Mouse (Mus musculus) G1E-ER4 (cell line): Measurements from ENCODE around the gene Celf3. TPM values are rescaled to one million over a fixed set of nuclear protein-coding genes. Genes with fewer than 3 reads are reported as not detected.

ENCODE experiments used
- GATA1 ChIP-seq: IDR thresholded peaks from one replicate; pipeline ENCODE4 v1.8.0; 2012; ENCODE audit warnings: low read length, inconsistent platforms
- polyA plus RNA-seq: library from polyadenylated mRNA; stranded (reverse); fragments of >175 nt; gene quantifications from 2 replicates; pipeline ENCODE4 v1.2.3, GENCODE M21; 2012

The Celf3 gene
- polyA plus RNA-seq, 1 experiment, result not detected

DNA sequence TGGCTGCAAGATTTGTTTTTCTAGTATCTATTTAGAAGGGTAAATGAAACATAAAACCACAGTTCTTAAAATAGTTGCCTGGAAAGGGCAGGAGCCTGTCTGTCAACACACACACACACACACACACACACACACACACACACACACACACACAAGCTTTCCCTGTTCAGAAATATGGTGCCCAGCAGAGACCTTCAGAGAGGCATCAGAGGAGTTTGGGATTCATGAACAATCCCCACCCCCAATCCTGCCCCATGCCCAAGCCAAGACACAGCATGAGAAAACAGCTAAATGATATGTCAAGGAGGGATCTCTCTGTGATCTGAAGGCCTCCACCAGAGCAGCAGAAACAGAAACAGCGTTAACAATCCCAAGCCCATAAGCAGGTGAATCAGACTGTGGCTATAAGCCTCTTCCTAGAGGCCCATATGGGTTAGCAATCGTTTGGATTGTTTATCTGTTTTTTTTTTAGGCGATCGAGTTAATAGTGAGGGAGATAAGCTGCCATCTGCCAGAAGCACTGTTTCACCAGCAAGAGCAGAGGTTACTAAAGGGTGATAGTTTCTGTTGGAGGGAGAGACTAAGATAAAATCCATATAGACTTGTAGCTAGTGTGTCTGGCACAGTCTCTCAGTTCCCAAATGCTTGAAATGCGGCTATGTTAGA, 4.4 kb upstream of the Celf3 start:
- TF ChIP-seq GATA1, result no peak

- TF ChIP-seq GATA1, result no peak
Measured at GRCm38 (mm10) chr3:94476301-94477035, 1.6 kb upstream of the Celf3 start.

DNA sequence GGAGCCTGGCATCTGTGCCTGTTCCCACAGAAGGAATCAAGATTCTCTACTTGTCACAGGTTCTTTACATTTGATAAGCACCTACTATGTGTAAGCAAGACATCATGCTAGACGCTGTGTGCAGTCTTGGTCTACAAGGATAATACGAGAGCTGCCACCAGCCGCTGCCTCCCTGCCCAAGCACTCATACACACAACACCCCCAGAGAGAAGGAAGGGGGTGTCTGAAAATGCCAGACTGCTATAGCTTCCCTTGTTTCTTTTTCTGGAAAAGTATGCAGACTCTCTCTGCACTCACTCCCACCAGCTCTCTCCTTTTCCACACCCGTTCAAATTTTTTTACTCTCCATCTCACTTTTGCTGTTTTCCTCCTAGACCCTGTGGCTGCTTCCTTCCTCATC, 651 bp upstream of the Celf3 start:
- no peak for TF ChIP-seq GATA1

DNA sequence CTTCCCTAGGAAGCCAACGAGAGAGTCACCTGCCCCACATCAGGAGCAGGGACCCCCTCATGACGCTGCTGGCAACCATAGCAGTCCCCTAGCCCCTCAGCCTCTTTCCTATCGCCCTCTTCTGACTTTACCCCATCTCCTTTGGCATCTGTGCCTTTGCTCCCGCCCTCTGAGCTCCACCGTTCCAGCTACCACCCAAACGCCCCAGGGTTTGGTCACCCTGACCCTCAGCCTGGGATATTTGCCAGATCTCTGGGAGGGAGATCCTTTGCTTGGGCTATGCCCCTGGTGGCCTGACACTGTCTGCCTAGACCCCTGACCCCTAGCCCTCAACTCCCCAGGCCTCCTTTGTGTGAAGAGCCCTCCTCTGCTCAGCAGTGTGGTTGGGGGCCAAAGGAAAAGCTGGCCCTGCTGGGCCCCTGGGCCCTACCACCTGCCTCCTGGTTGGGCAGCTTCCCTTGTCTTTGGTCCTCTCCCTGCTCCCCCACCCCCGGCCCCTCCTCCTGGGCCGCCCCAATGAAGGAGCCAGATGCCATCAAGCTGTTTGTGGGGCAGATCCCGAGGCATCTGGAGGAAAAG, 585 bp downstream of the Celf3 start:
- no peak for TF ChIP-seq GATA1

GRCm38 (mm10) chr3:94479564-94479963, 1.5 kb downstream of the Celf3 start:
- no peak for TF ChIP-seq GATA1

GRCm38 (mm10) chr3:94480291-94480884, 2.3 kb downstream of the Celf3 start, which contains the start of gene Riiad1:
TSS of gene Riiad1 (minus strand) at chr3:94480341.
- no peak for TF ChIP-seq GATA1

DNA sequence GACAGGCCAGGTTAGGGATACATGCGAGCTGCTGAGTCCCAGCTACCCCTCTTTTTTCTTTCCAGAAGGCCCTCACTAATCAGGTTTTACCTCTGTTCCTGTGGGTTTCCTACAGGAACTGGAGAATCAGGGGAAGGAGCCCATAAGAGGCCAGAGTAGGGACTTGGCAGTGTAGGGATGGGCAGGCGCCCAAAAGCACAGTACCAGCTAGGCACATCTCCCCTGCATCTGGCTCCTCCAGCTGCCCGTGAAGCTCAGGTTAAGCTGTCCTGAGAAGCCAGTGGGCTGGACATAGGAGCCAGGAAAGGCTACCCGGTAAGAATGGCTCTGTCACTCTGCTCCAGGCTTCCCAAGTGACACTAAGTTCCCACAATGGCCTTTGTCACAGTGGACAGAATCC, 3.3 kb downstream of the Celf3 start:
- no peak for TF ChIP-seq GATA1

GRCm38 (mm10) chr3:94482764-94483385, 4.8 kb downstream of the Celf3 start:
- no peak for TF ChIP-seq GATA1

- no peak for TF ChIP-seq GATA1
Measured at GRCm38 (mm10) chr3:94483790-94484439, 5.8 kb downstream of the Celf3 start.

DNA sequence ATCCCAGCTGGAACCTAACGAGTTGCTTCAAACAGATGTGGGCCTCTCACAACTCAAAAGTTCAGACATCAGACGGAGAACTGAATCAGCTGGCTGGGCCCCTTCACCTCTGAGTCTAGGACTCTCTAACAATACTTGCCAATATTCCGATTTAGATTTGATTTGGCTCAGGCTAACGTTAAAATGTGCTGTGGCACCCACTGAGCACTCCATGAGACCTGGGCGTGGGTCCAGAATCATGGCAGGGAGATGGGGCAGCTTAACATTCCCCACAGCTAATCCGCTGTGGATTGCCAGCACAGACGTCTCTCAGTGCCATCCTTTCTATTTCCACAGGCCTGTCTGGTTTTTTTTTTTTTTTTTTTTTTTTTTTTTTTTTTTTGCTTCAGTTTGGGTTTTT, 7.8 kb downstream of the Celf3 start:
- TF ChIP-seq GATA1, result no peak

DNA sequence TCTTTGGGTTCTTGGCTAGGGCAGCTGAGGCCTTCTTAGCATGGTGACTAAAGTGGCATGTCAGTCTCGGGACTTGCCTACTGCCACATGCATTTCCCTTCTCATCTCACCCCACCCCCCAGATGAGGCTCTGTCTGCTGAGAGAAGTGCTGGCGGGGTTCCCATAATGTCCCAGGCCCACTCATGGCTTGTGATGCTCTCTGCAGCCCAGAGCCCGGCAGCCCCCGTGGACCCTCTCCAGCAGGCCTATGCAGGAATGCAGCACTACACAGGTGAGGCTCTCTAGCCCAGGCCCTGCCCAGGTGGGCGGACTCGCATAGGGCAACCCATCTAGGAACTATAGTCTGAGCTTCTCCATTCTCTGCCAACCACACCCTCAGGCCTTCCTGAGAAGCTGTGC, 9.5 kb downstream of the Celf3 start:
- no peak for TF ChIP-seq GATA1

- TF ChIP-seq GATA1, result no peak
Measured at GRCm38 (mm10) chr3:94497162-94497561, 19.1 kb downstream of the Celf3 start.

DNA sequence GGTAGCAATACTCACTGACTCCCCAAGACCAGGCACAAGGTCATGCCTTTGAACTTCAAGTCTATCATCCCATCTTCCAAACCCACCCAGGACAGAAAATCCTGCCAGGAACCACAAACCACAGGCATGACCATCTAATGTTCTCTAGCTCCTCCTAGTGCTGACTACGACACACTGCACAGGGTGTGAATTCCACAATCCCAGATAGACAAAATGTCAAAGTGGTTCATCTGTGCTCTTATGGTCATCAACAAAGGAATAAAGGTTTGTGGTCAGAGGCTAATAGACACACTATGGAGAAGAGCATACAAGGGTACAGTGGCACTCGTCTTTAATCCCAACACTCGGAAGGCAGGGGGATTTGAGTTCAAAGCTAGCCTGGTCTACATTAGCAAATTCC, 24.1 kb downstream of the Celf3 start:
- no peak for TF ChIP-seq GATA1

GRCm38 (mm10) chr3:94506664-94507063, 28.6 kb downstream of the Celf3 start:
- TF ChIP-seq GATA1, result no peak

DNA sequence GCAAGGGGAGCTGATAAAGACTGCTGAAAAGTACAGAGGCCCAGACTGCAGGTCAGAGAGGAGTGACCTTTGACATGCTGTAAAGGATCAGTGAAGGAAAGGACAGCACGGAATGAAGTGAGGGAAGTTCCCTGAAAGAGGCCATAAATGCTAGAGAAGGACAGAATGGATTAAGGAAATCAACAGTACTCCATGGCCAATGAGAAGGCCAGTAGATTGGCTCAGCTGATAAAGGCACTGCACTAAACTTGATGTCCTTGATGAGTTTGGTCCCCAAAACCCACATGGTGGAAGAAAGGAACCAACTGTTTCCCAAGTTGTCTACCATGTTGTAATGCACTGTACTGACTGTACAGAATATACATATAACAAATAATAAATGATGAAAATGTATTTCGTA, 48.6 kb downstream of the Celf3 start:
- TF ChIP-seq GATA1, result no peak
